Mouse (Mus musculus) liver (tissue): Measurements from ENCODE around the gene Mtrf1l.

Experiments used
- DNase-seq: peaks from one replicate; pipeline ENCODE4 v3.0.0-alpha.2; 2020; ENCODE audit warnings: mixed read lengths

The Mtrf1l gene

GRCm38 (mm10) chr10:5823740-5824491, at the start of gene Mtrf1l:
Gene Mtrf1l (minus strand): TSS chr10:5823910.
- DNase-seq: peak; percentile 99

GRCm38 (mm10) chr10:5871081-5871480, 47.4 kb upstream of the Mtrf1l start:
- no peak for DNase-seq

- no peak for DNase-seq
These were observed 44.4 kb upstream of the Mtrf1l start for GRCm38 (mm10) chr10:5867981-5868552.

- no peak for DNase-seq
These were observed 42.3 kb upstream of the Mtrf1l start for GRCm38 (mm10) chr10:5865996-5866395.

GRCm38 (mm10) chr10:5862669-5863068, 39.0 kb upstream of the Mtrf1l start:
- DNase-seq: no peak

GRCm38 (mm10) chr10:5860849-5861248, 37.1 kb upstream of the Mtrf1l start:
- DNase-seq: no peak

- peak; percentile 43 for DNase-seq
These were observed 36.0 kb upstream of the Mtrf1l start for GRCm38 (mm10) chr10:5859729-5860128.

- DNase-seq: no peak
These were observed 34.4 kb upstream of the Mtrf1l start for GRCm38 (mm10) chr10:5857996-5858549.

- DNase-seq: no peak
These were observed 29.7 kb upstream of the Mtrf1l start for GRCm38 (mm10) chr10:5853290-5853868.

GRCm38 (mm10) chr10:5846939-5847338, 23.2 kb upstream of the Mtrf1l start:
- DNase-seq: no peak

- DNase-seq: peak; percentile 68
These were observed 17.7 kb upstream of the Mtrf1l start for GRCm38 (mm10) chr10:5841369-5841768.

GRCm38 (mm10) chr10:5826336-5827025, 2.8 kb upstream of the Mtrf1l start:
- no peak for DNase-seq

GRCm38 (mm10) chr10:5824779-5825178, 1.1 kb upstream of the Mtrf1l start:
- DNase-seq: peak; percentile 27

GRCm38 (mm10) chr10:5823291-5823739, 395 bp downstream of the Mtrf1l start:
- no peak for DNase-seq

GRCm38 (mm10) chr10:5818772-5819171, 4.9 kb downstream of the Mtrf1l start:
- no peak for DNase-seq

GRCm38 (mm10) chr10:5815968-5816367, 7.7 kb downstream of the Mtrf1l start:
- no peak for DNase-seq

- DNase-seq: no peak
These were observed 10.0 kb downstream of the Mtrf1l start for GRCm38 (mm10) chr10:5813724-5814123.

GRCm38 (mm10) chr10:5807683-5808082, 16.0 kb downstream of the Mtrf1l start:
- no peak for DNase-seq

GRCm38 (mm10) chr10:5806996-5807395, 16.7 kb downstream of the Mtrf1l start:
- DNase-seq: no peak

- DNase-seq: peak; percentile 15
These were observed 17.3 kb downstream of the Mtrf1l start for GRCm38 (mm10) chr10:5806416-5806815.

- DNase-seq: peak; percentile 98
These were observed 17.9 kb downstream of the Mtrf1l start for GRCm38 (mm10) chr10:5805731-5806307.

GRCm38 (mm10) chr10:5805243-5805730, 18.4 kb downstream of the Mtrf1l start, which contains the start of gene Fbxo5:
Gene Fbxo5 (minus strand): TSS chr10:5805600.
- peak; percentile 99 for DNase-seq
